Mouse (Mus musculus): ENCODE measurements around the gene Igsf10.

The Igsf10 gene

GRCm38 (mm10) chr3:59290551-59290950, 53.6 kb downstream of the Igsf10 start:
- in situ Hi-C loops (cut with MboI) = no loop called here

DNA sequence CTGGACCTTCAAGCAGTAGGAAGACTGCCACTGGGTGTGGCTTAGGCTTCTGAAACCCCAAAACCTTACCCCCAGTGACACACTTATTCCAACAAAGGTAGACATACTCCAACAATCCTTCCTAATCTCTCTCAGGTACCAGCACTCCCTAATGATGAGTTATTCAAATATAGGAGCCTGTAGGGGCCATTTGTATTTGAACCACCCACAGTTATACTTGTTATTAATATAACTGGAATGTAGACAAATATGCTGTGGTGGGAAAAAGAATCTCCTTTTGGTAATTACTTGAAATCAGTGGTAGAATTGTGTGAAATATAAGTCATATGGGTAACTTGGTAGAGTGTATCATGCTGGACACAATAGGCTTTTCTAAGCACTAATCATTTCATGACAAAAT, 65.6 kb downstream of the Igsf10 start:
- in situ Hi-C loops (cut with MboI) = no loop called here

DNA sequence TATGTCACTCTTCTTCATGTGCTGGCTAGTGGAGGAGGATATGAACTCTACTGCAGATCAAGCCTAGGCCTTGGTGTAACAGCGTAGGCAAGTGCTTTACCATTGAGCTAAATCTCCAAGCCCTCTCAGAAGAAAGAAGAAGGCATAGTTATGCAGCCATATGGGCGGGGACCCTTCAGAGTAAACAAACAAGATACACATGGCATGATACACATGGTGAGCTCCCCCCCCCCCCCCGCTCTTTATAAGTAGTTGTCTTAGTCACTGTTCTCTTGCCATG, 66.0 kb downstream of the Igsf10 start:
- in situ Hi-C loops (cut with MboI) = no loop called here

DNA sequence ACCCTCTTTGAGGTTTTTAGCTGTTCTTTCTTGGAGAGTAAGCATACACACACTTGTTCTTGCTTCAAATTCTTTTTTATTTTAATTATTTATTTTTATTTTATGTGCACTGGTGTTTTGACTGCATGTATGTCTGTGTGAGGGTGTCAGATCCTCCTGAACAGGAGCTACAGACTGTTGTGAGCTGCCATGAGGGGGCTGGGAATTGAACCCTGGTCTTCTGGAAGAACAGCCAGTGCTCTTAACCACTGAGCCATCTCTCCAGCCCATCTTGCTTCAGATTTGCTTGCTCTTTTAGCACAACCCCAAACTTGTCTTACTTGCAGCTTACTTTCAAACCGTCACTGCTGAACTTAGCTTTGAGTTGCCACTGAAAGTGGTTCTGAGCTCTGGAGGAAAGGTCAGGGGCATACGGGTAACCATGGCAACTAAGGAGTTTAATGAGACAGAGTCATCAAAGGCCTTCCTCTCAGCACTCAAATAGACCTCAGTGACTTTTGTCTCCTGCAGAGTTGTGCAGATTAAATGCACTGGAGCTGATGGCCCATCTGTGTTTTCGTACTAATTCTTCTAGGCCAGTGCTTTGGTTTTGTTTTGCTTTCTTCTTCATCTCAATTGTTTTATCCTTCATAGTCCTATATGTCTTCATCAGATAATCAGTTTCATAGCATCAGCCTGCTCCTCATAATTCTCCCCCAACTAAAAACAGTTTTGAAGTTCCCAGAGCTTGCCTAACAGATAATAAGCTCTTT, 66.5 kb downstream of the Igsf10 start:
- in situ Hi-C loops (cut with MboI) = no loop called here

DNA sequence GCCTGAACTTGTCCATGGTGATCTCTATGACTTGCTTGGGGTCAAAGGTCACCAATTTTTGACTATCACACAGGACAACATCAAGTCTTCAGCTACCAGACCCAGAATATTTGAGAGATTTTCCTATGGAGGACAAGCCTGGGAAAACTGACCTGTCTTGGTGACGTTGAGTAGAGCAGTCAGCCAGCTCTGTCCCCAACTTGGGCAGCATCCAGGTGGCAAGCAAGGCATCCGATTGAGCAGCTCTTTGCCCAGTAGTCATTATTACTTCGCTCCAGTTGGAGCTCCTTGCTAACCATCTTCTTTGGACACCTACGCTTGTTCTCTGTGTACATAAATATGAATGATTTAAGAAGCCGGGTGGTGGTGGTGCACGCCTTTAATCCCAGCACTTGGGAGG, 73.4 kb downstream of the Igsf10 start:
- in situ Hi-C loops (cut with MboI) = no loop called here

Data from mature B cell (primary cell).